Mouse (Mus musculus) urinary bladder, postnatal 0 days (tissue): ENCODE data around the gene Echdc1. TPM values are rescaled to one million over a fixed set of nuclear protein-coding genes. Genes with fewer than 3 reads are reported as not detected.

ENCODE experiments used
- polyA plus RNA-seq: library from polyadenylated mRNA; unstranded; fragments of >200 nt; fragmentation: Nextera tagmentation; extraction: Ambion mirVana; gene quantifications from 2 replicates; pipeline ENCODE4 v1.2.1, GENCODE M21; 2015

The Echdc1 gene
- polyA plus RNA-seq, result 27.9 and 39.5 TPM in 2 replicates

DNA sequence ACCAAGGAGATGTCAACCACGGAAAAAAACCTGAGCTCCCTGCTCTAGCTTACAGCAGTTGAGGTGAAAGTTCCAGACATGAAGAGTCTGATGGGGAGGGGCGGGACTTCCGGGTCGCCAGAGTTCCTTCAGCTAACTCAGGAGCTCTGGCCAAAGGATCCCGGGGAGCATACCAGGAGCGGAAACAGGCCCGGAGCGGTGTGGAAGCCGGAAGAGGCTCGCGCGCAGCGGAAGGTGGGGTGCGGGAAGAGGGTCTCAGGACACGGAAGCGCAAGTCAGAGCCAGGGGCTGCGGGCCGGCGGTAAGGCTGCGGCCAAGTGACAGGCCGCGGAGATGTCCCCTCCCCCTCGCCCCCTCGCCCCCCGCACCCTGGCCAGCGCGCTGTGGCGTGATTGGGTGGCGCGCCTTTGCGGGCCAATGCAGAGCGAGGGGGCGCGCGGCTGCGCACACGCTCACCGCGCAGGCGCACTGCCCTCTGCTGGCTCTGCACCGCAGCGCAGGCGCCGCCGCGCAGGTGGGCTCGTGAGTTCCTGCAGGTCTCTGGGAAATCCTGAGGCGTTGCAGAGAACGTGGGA is at the start of gene Echdc1:
TSS of gene Echdc1 (plus strand) at position 103 of the 575 bp plus-strand sequence.

DNA sequence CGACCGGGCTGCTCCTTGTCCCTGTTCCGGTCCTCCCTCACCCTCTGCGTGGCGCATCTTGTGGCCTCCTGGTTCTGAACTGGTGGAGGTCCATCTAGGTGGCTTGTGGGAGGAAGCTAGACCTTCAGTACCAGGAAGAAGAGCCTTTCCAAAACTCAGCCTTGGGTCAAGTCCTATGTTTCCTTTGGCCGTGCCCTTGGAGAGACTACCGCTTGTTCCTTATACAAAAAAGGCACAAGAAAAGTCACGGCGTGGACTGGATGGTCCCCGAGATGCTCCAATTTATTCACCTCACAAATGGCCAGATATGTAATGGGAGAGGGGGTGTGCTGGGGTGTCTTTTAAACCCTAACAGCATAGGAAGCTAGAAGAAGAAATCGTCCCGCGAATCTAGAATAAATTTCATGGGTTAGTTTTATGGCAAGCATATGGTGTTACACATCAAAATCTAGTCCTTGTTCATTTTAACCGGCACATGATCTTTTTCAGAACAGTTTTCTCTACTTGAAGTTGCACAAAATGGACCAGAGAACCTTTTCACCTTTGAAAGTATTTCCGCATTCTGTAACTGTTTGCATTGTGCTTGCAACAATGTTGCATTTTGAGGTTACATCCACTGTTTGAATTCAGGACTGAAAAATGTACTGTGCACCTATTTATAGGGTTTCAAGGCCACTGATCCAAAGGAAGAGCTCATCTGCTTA is 49.4 kb downstream of the Echdc1 start, which contains the start of gene Rnf146:
TSS of gene Rnf146 (minus strand) at position 246 of the 704 bp plus-strand sequence.

Other genes starting within 250 kb of the Echdc1 start
- 0.23 and 0.99 TPM in 2 replicates for gene Soga3, start 169.3 kb upstream of the Echdc1 start, polyA plus RNA-seq
- 0.67 TPM in 1 of 2 replicates, not detected in the other for gene Gm49353, start 114.2 kb upstream of the Echdc1 start, polyA plus RNA-seq
- 3.8 and 4.5 TPM in 2 replicates for gene 9330159F19Rik, start 101.6 kb upstream of the Echdc1 start, polyA plus RNA-seq
- 24.8 and 30.3 TPM in 2 replicates for gene Rnf146, start 49.3 kb downstream of the Echdc1 start, polyA plus RNA-seq
- 0.45 and 0.53 TPM in 2 replicates for gene Rspo3, start 222.7 kb downstream of the Echdc1 start, polyA plus RNA-seq